Mouse (Mus musculus): ENCODE measurements around the gene Hoxc12.

- TF ChIP-seq POLR2A (IDR thresholded peaks at IDR 0.05; ENCODE audit: low read depth, low read length) (no peak), CTCF (IDR thresholded peaks at IDR 0.05; ENCODE audit: borderline replicate concordance, insufficient read depth, low read length) (no peak)
Measured at GRCm38 (mm10) chr15:102967511-102968397, 31.2 kb downstream of the Hoxc12 start.
